Mouse (Mus musculus): Measurements from ENCODE around the gene Ifnk. TPM values are rescaled to one million over a fixed set of nuclear protein-coding genes. Genes with fewer than 3 reads are reported as not detected.

Ifnk gene
- polyA plus RNA-seq, 1 experiment from 2014 or later, result not detected

- H3K4me3 ChIP-seq (replicated peaks), result no peak overlapping the region
- H3K27me3 ChIP-seq, result no peaks in the 10 kb centered on the region
- 62% methylated on average over 12 of the region's 12 CpGs for WGBS
- ATAC-seq (replicated peaks; ENCODE audit: low FRiP score), result no peak
- no peak overlapping the region for H3K9ac ChIP-seq
- no peaks in the 10 kb centered on the region for H3K36me3 ChIP-seq
- H3K27ac ChIP-seq, result no peak overlapping the region
- H3K4me1 ChIP-seq, result no peaks in the 10 kb centered on the region
- no peak overlapping the region for H3K4me2 ChIP-seq
- no peaks in the 10 kb centered on the region for H3K9me3 ChIP-seq (replicated peaks)
Observed at GRCm38 (mm10) chr4:35143472-35144102, 8.3 kb upstream of the Ifnk start.

DNA sequence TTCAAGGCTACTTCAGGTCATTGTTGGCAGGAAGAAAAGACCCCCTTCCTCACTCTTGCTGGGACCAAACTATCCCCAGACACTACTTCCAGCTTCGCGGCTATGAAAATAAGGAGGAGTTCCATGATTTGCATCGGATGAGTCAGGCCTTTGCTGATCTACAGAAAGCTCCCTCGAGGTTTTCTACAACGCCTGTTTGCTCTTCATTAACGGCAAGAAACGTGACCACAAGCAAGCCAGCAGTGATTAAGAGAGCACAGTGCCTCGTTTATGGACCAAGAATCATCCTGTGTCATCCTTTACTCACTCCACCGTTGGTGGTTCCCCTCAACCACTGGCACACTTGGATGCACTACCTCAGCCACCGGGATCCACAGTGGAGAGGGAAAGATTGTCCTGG is 6.1 kb upstream of the Ifnk start:
- Histone ChIP-seq H3K36me3 (no peaks in the 10 kb centered on the region), H3K4me3 (replicated peaks) (no peak overlapping the region), H3K9me3 (replicated peaks) (no peaks in the 10 kb centered on the region), H3K4me2 (no peak overlapping the region), H3K27ac (no peak overlapping the region), H3K4me1 (no peaks in the 10 kb centered on the region), H3K27me3 (no peaks in the 10 kb centered on the region), H3K9ac (no peak overlapping the region)
- 86% methylated on average over 10 of the region's 10 CpGs for WGBS
- no peak for ATAC-seq (replicated peaks; ENCODE audit: low FRiP score)

DNA sequence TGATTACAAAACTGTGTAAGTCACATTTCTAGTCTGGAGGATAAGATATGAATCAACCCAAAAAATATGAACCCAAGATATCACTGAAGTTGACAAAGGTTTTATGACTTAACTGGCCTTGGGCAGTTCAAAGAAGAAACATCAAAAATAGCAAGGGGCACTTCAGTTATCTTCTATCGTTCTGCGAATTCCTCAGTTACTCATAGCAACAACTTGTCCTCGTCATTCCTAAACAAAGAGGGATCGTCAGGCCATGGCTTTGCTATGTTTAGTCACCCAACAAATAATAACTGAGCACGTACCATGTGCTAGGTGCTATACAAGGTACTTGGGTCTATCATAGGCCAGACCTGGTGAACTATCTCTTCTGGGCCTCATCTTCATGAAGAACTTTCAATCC is 5.3 kb upstream of the Ifnk start:
- WGBS, result 91% methylated on average over 5 of the region's 5 CpGs
- H3K36me3 ChIP-seq, result no peaks in the 10 kb centered on the region
- no peak overlapping the region for H3K4me2 ChIP-seq
- H3K9ac ChIP-seq, result no peak overlapping the region
- H3K4me3 ChIP-seq (replicated peaks), result no peak overlapping the region
- no peak for ATAC-seq (replicated peaks; ENCODE audit: low FRiP score)
- H3K27ac ChIP-seq, result no peak overlapping the region
- H3K9me3 ChIP-seq (replicated peaks), result no peaks in the 10 kb centered on the region
- H3K4me1 ChIP-seq, result no peaks in the 10 kb centered on the region
- no peaks in the 10 kb centered on the region for H3K27me3 ChIP-seq

- ATAC-seq (replicated peaks; ENCODE audit: low FRiP score), result no peak
- Histone ChIP-seq H3K36me3 (no peaks in the 10 kb centered on the region), H3K4me1 (no peaks in the 10 kb centered on the region), H3K9ac (no peak overlapping the region), H3K27me3 (no peaks in the 10 kb centered on the region), H3K4me2 (no peak overlapping the region), H3K4me3 (replicated peaks) (no peak overlapping the region), H3K9me3 (replicated peaks) (no peaks in the 10 kb centered on the region), H3K27ac (no peak overlapping the region)
- WGBS, result 90% methylated on average over 4 of the region's 4 CpGs
Observed at GRCm38 (mm10) chr4:35148326-35148725, 3.5 kb upstream of the Ifnk start.

GRCm38 (mm10) chr4:35150706-35151105 is 1.1 kb upstream of the Ifnk start:
- Histone ChIP-seq H3K9ac (no peak overlapping the region), H3K4me2 (no peak overlapping the region), H3K9me3 (replicated peaks) (no peaks in the 10 kb centered on the region), H3K36me3 (no peaks in the 10 kb centered on the region), H3K4me1 (peaks cover 10% of the 10 kb centered on the region), H3K27me3 (no peaks in the 10 kb centered on the region), H3K4me3 (replicated peaks) (no peak overlapping the region), H3K27ac (no peak overlapping the region)
- no peak for ATAC-seq (replicated peaks; ENCODE audit: low FRiP score)
- WGBS, result 83% methylated on average over 3 of the region's 3 CpGs

GRCm38 (mm10) chr4:35154051-35154450 is 2.2 kb downstream of the Ifnk start:
- 28% methylated on average over 3 of the region's 3 CpGs for WGBS
- Histone ChIP-seq H3K36me3 (no peaks in the 10 kb centered on the region), H3K27ac (no peak overlapping the region), H3K9ac (no peak overlapping the region), H3K4me1 (peaks cover 20% of the 10 kb centered on the region), H3K4me3 (replicated peaks) (no peak overlapping the region), H3K9me3 (replicated peaks) (no peaks in the 10 kb centered on the region), H3K4me2 (no peak overlapping the region), H3K27me3 (0 out of 2 replicates have a peak, but pooled peaks cover 6% of the 10 kb centered on the region)
- no peak for ATAC-seq (replicated peaks; ENCODE audit: low FRiP score)

GRCm38 (mm10) chr4:35155132-35155922 is 3.5 kb downstream of the Ifnk start:
- H3K27ac ChIP-seq, result peak overlapping the region; percentile 88
- ATAC-seq (replicated peaks; ENCODE audit: low FRiP score), result peak; percentile 67
- 0 out of 2 replicates have a peak, but pooled peaks cover 6% of the 10 kb centered on the region for H3K27me3 ChIP-seq
- peaks cover 20% of the 10 kb centered on the region for H3K4me1 ChIP-seq
- H3K9ac ChIP-seq, result peak overlapping the region; percentile 76
- H3K36me3 ChIP-seq, result no peaks in the 10 kb centered on the region
- no peaks in the 10 kb centered on the region for H3K9me3 ChIP-seq (replicated peaks)
- H3K4me3 ChIP-seq (replicated peaks), result peak overlapping the region; percentile 68
- WGBS, result 18% methylated on average over 20 of the region's 20 CpGs
- H3K4me2 ChIP-seq, result peak overlapping the region; percentile 94

DNA sequence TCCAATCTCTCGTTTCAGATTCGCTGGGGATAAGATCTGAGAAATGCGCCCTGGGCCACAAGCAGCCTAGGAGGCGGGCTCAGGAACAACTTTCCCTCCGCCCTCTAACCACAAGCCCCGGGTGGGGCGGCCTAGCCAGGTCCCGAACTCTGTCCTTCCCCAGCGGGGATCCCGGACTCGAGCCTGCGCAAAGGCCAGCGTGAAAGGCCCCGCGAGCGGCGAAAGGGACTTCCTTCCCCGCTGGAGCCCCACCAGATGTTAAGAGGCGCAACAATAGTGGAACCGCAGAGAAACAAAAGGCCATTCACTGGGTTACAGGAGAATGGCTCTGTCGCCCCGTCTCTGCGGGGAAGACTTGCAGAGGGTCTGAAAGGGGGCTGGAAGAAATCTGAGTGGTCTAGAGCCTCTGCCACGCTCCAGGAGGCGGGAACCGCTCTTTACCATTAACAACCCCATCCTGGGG is 4.3 kb downstream of the Ifnk start:
- Histone ChIP-seq H3K27ac (peak overlapping the region; percentile 88), H3K9ac (peak overlapping the region; percentile 76), H3K9me3 (replicated peaks) (no peaks in the 10 kb centered on the region), H3K4me1 (peaks cover 20% of the 10 kb centered on the region), H3K27me3 (0 out of 2 replicates have a peak, but pooled peaks cover 6% of the 10 kb centered on the region), H3K36me3 (no peaks in the 10 kb centered on the region), H3K4me2 (peak overlapping the region; percentile 94), H3K4me3 (replicated peaks) (peak overlapping the region; percentile 68)
- ATAC-seq (replicated peaks; ENCODE audit: low FRiP score), result peak; percentile 71
- whole genome bisulfite sequencing, result under 1% methylated on average over 26 of the region's 26 CpGs

DNA sequence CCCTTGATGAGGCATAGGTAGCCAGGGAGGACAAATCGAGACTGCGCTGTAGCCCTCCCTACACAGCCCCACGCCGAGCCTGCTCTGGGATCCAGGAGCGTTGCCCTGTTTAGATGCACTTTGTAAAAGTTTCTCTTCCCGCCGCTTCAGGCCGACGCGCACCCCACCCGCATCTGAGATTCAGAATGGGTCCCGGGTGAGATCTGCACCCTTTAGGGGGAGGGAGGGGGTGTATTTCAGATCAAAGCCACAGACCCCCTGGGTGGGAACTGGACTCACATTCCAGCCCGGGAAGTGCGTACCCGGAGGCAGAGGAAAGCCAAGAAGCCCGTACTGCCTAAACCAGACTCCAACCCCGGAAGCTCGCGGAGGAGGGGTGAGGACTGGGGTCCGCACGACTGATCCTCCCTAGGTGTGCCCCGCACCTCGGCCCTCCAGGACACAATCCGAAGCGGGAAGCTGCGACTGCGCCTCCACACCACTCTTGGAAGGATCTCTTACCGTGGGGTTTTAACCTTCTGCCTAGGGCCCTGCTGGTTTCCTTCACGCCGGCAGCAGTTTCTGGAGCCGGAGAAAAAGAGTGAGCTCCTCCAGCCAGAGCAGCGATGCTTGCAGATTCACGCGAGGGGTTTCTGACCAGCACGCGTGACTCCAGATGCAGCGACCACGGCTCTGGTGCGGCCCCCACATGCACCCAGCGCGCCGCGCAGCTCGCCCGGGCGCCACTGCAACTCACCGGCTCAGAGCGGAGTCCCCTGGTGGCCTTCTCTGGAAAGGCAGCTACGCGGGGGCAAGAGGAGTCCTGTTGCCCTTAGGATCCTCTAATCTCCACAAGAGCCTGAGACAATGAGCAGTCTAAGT is 5.1 kb downstream of the Ifnk start, which contains the start of gene Mob3b:
TSS of gene Mob3b (minus strand) at position 734 of the 861 bp plus-strand sequence.
- peak within 1 kb of the TSS; percentile 88 for H3K27ac ChIP-seq
- 0 out of 2 replicates have a peak, but pooled peaks cover 6% of the 10 kb centered on the region for H3K27me3 ChIP-seq
- H3K4me3 ChIP-seq (replicated peaks), result peak within 1 kb of the TSS; percentile 68
- peak within 1 kb of the TSS; percentile 94 for H3K4me2 ChIP-seq
- peaks cover 20% of the 10 kb centered on the region for H3K4me1 ChIP-seq
- H3K9me3 ChIP-seq (replicated peaks), result no peaks in the 10 kb centered on the region
- ATAC-seq (replicated peaks; ENCODE audit: low FRiP score), result peak; percentile 85
- WGBS, result under 1% methylated on average over 50 of the region's 50 CpGs
- H3K36me3 ChIP-seq, result no peaks in the 10 kb centered on the region
- H3K9ac ChIP-seq, result peak within 1 kb of the TSS; percentile 76

DNA sequence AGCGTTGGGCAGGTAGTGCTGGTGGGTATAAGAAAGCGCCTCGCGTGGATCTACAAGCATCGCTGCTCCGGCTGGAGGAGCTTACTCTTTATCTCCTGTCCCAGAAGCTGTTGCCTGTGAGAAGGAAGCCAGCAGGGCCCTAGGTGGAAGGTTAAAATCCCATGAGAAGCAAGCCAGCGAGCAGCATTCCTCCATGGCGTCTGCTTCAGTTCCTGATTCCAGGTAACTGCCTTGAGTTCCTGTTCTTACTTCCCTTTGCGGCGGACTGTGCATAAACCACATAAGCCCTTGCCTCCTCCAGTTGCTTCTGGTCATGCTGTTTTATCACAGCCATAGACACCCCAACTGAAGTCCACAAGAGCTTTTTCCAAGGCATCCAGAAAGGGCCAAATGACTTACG is 6.0 kb downstream of the Ifnk start:
- no peak for ATAC-seq (replicated peaks; ENCODE audit: low FRiP score)
- Histone ChIP-seq H3K4me1 (peaks cover 20% of the 10 kb centered on the region), H3K4me2 (peak overlapping the region; percentile 94; the same call in 1 of the 2 replicates), H3K27ac (no peak overlapping the region), H3K9ac (no peak overlapping the region), H3K4me3 (replicated peaks) (no peak overlapping the region), H3K9me3 (replicated peaks) (no peaks in the 10 kb centered on the region), H3K36me3 (no peaks in the 10 kb centered on the region), H3K27me3 (0 out of 2 replicates have a peak, but pooled peaks cover 6% of the 10 kb centered on the region)
- 62% methylated on average over 11 of the region's 11 CpGs for WGBS

DNA sequence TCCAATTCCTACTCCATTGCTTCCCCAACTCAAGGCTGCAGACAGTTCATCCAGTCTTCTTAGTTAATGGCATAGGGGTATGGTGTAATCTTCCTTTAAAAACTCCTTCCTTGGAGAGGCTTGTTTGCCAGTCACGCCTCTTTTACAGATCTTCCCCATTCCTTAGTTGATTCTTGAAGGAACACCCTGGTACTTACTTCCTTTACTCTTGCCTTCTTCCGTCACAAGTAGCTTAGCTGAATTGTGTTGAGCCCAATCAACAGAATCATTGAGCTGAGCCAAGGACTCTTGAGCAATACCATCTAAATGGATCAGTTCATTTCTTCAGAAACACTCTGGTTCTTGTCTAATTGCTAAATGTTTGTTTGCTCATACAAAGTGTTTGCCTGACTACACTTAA is 13.4 kb downstream of the Ifnk start:
- H3K9me3 ChIP-seq (replicated peaks), result no peaks in the 10 kb centered on the region
- H3K4me3 ChIP-seq (replicated peaks), result no peak overlapping the region
- no peak overlapping the region for H3K27ac ChIP-seq
- ATAC-seq (replicated peaks; ENCODE audit: low FRiP score), result no peak
- WGBS, result 90% methylated on average over 2 of the region's 2 CpGs
- no peaks in the 10 kb centered on the region for H3K36me3 ChIP-seq
- no peaks in the 10 kb centered on the region for H3K27me3 ChIP-seq
- no peak overlapping the region for H3K9ac ChIP-seq
- 0 out of 2 replicates have a peak, but pooled peaks cover 2% of the 10 kb centered on the region for H3K4me1 ChIP-seq
- no peak overlapping the region for H3K4me2 ChIP-seq

Measured in kidney, embryonic 15.5 days (tissue).